Mouse (Mus musculus) olfactory bulb, adult 2 months (tissue): ENCODE measurements around the gene Ndufs7.

ENCODE experiments used
- CTCF ChIP-seq: fragments of 200-500 bp; IDR thresholded peaks from 2 replicates; pipeline ENCODE4 v1.5.1; 2012; ENCODE audit warnings: low read depth, mild to moderate bottlenecking, low read length, moderate library complexity; ENCODE audit not compliant: insufficient read depth
- POLR2A ChIP-seq: fragments of 200-500 bp; IDR thresholded peaks from 2 replicates; pipeline ENCODE4 v1.6.1; 2012; ENCODE audit warnings: mild to moderate bottlenecking, low read depth, low read length, moderate library complexity; ENCODE audit not compliant: insufficient read depth

DNA sequence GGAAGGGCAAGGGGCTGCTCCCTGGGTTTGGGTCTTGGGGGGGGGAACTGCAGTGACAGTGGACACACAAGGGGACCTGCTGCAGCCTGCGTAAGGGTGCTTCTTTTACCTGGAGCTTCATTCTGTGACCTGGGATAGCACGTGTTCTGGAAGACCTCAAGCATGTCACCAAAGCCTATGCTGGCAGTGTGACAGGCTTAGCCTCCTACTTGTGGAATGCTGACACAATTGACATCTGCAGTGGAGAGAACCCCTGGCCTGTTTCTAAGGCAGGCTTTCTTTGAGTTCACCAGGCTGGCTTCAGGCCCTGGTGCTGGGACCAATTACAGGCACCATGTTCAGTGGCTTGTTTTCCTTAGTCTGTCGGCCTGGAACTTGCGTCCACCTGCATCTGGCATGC is 45.4 kb downstream of the Ndufs7 start:
- TF ChIP-seq CTCF (no peak), POLR2A (no peak)
